Mouse (Mus musculus) CH12.LX (cell line): ENCODE measurements around the gene Ntng1. TPM values are rescaled to one million over a fixed set of nuclear protein-coding genes. Genes with fewer than 3 reads are reported as not detected.

Experiments
- DNase-seq: peaks from one replicate; pipeline ENCODE4 v3.0.0-alpha.2; 2013; ENCODE audit errors: extremely low read depth
- H3K27ac ChIP-seq: 2 replicates; pipeline ENCODE4 v1.5.1; 2012; ENCODE audit warnings: low read depth, mild to moderate bottlenecking, control low read depth, moderate library complexity; ENCODE audit not compliant: insufficient read depth
- H3K27me3 ChIP-seq: replicated peaks from 2 replicates; pipeline ENCODE3; 2012; ENCODE audit warnings: inconsistent platforms
- H3K36me3 ChIP-seq, 2 experiments: replicated peaks in 1 of 2; 2 replicates each; pipeline versions ENCODE3 to v1.6.1; 2012; ENCODE audit warnings: inconsistent platforms in 1 of 2, low read length in 1 of 2, mild to moderate bottlenecking in 1 of 2, mixed read lengths in 1 of 2, moderate library complexity in 1 of 2; ENCODE audit not compliant: control insufficient read depth in 1 of 2, insufficient read depth in 1 of 2
- H3K4me1 ChIP-seq, 2 experiments: 2 replicates each; pipeline ENCODE4 v1.6.1; 2012; ENCODE audit warnings: inconsistent platforms in 1 of 2, moderate library complexity in 1 of 2; ENCODE audit not compliant: insufficient read depth in 2 of 2, control insufficient read depth in 1 of 2
- H3K4me2 ChIP-seq: 2 replicates; pipeline ENCODE4 v1.6.1; 2012; ENCODE audit warnings: low read depth, mild to moderate bottlenecking, control low read depth; ENCODE audit not compliant: poor library complexity, insufficient read depth, severe bottlenecking
- H3K4me3 ChIP-seq, 3 experiments: fragments of 150-350 bp in 1 of 3; sonication (generic) in 1 of 3; replicated peaks in 1 of 3; 2 replicates each; pipeline versions ENCODE3 to v1.5.1; 2011 to 2012; ENCODE audit warnings: low read depth in 2 of 3, low read length in 2 of 3, mild to moderate bottlenecking in 2 of 3, moderate library complexity in 2 of 3, control low read depth in 1 of 3, improper control_type of control experiment in 1 of 3, inconsistent platforms in 1 of 3, mixed read lengths in 1 of 3; ENCODE audit not compliant: poor library complexity in 1 of 3
- H3K79me2 ChIP-seq: replicated peaks from 2 replicates; pipeline ENCODE4 v1.6.1; 2012; ENCODE audit warnings: mild to moderate bottlenecking, moderate library complexity; ENCODE audit not compliant: control insufficient read depth, poor library complexity, insufficient read depth, severe bottlenecking; ENCODE audit errors: extremely low read depth
- H3K9ac ChIP-seq: 2 replicates; pipeline ENCODE4 v1.6.1; 2012; ENCODE audit warnings: low read depth, mild to moderate bottlenecking, control low read depth, moderate library complexity; ENCODE audit not compliant: insufficient read depth
- H3K9me3 ChIP-seq: replicated peaks from 2 replicates; pipeline ENCODE3; 2012; ENCODE audit warnings: low read length, inconsistent platforms, mixed read lengths
- BHLHE40 ChIP-seq: IDR thresholded peaks from 2 replicates; pipeline ENCODE4 v1.6.1; 2011; ENCODE audit warnings: mild to moderate bottlenecking, low read depth, low read length, improper control_type of control experiment
- CHD2 ChIP-seq: IDR thresholded peaks from 2 replicates; pipeline ENCODE4 v1.6.1; 2011; ENCODE audit warnings: low read length, improper control_type of control experiment
- E2F4 ChIP-seq: IDR thresholded peaks from 2 replicates; pipeline ENCODE4 v1.6.1; 2011; ENCODE audit warnings: low read depth, low read length, improper control_type of control experiment; ENCODE audit not compliant: insufficient replicate concordance
- ELF1 ChIP-seq: IDR thresholded peaks from 2 replicates; pipeline ENCODE4 v1.6.1; 2014; ENCODE audit warnings: low read depth, mild to moderate bottlenecking, inconsistent platforms, low read length, improper control_type of control experiment
- EP300 ChIP-seq: IDR thresholded peaks from 2 replicates; pipeline ENCODE4 v1.6.1; 2011; ENCODE audit warnings: low read length, improper control_type of control experiment
- ETS1 ChIP-seq: conservative IDR thresholded peaks from 2 replicates; pipeline ENCODE4 v1.6.1; 2012; ENCODE audit warnings: low read depth, mild to moderate bottlenecking, inconsistent platforms, low read length, improper control_type of control experiment, moderate library complexity
- JUND ChIP-seq: conservative IDR thresholded peaks from 2 replicates; pipeline ENCODE4 v1.6.1; 2011; ENCODE audit warnings: low read depth, low read length, improper control_type of control experiment
- KAT2A ChIP-seq: IDR thresholded peaks from 2 replicates; pipeline ENCODE4 v1.6.1; 2012; ENCODE audit warnings: low read length, improper control_type of control experiment, inconsistent platforms; ENCODE audit not compliant: insufficient replicate concordance
- MAFK ChIP-seq: IDR thresholded peaks from 2 replicates; pipeline ENCODE4 v1.6.1; 2011; ENCODE audit warnings: low read length, improper control_type of control experiment; ENCODE audit not compliant: insufficient replicate concordance
- MAZ ChIP-seq: IDR thresholded peaks from 2 replicates; pipeline ENCODE4 v1.6.1; 2012; ENCODE audit warnings: low read depth, mild to moderate bottlenecking, inconsistent platforms, low read length, improper control_type of control experiment, moderate library complexity
- MEF2A ChIP-seq: IDR thresholded peaks from 2 replicates; pipeline ENCODE4 v1.6.1; 2014; ENCODE audit warnings: low read depth, mild to moderate bottlenecking, inconsistent platforms, low read length, improper control_type of control experiment, borderline replicate concordance
- NRF1 ChIP-seq: IDR thresholded peaks from 2 replicates; pipeline ENCODE4 v1.6.1; 2014; ENCODE audit warnings: low read depth, mild to moderate bottlenecking, inconsistent platforms, low read length, improper control_type of control experiment, moderate library complexity
- PAX5 ChIP-seq: IDR thresholded peaks from 2 replicates; pipeline ENCODE4 v1.6.1; 2012; ENCODE audit warnings: low read length, inconsistent platforms, mixed read lengths
- POLR2A ChIP-seq: IDR thresholded peaks from 2 replicates; pipeline ENCODE4 v1.6.1; 2011; ENCODE audit warnings: low read depth, mild to moderate bottlenecking, improper control_type of control experiment, low read length
- RCOR1 ChIP-seq: conservative IDR thresholded peaks from 2 replicates; pipeline ENCODE4 v1.6.1; 2012; ENCODE audit warnings: low read depth, mild to moderate bottlenecking, inconsistent platforms, low read length, improper control_type of control experiment
- TBP ChIP-seq: conservative IDR thresholded peaks from 2 replicates; pipeline ENCODE4 v1.6.1; 2011; ENCODE audit warnings: low read depth, low read length, improper control_type of control experiment
- TCF12 ChIP-seq: IDR thresholded peaks from 2 replicates; pipeline ENCODE4 v1.6.1; 2014; ENCODE audit warnings: low read depth, mild to moderate bottlenecking, inconsistent platforms, low read length, improper control_type of control experiment
- USF2 ChIP-seq: conservative IDR thresholded peaks from 2 replicates; pipeline ENCODE4 v1.6.1; 2011; ENCODE audit warnings: low read depth, low read length, improper control_type of control experiment
- ZKSCAN1 ChIP-seq: IDR thresholded peaks from 2 replicates; pipeline ENCODE4 v1.6.1; 2012; ENCODE audit warnings: low read depth, inconsistent platforms, low read length, improper control_type of control experiment, borderline replicate concordance
- ZMIZ1 ChIP-seq: IDR thresholded peaks from 2 replicates; pipeline ENCODE4 v1.6.1; 2012; ENCODE audit warnings: low read depth, mild to moderate bottlenecking, inconsistent platforms, low read length, improper control_type of control experiment
- dilution Hi-C: fragments of 300-500 bp; cut with MboI; formaldehyde crosslinking; loops from 2 replicates; pipeline ENCODE4 v1.14.3; 2020; ENCODE audit warnings: low sequenced_read_pairs; ENCODE audit not compliant: extremely low pct_unique_long_range_greater_than_20kb, extremely low pct_ligation_motif_present
- in situ Hi-C: fragments of 300-500 bp; cut with MboI; formaldehyde crosslinking; loops from 3 replicates; pipeline ENCODE4 v1.14.3; 2019; ENCODE audit warnings: low sequenced_read_pairs, low pct_ligation_motif_present, low pct_unique_long_range_greater_than_20kb, mixed read lengths
- polyA plus RNA-seq: library from polyadenylated mRNA; unstranded; fragments of >175 nt; gene quantifications from 2 replicates; pipeline ENCODE4 v1.2.1, GENCODE M21; 2012; ENCODE audit warnings: low read depth; ENCODE audit not compliant: insufficient read length
- total RNA-seq, 2 experiments: library from RNA; depleted of rRNA; stranded (reverse); fragments of 300-350 nt in 1 of 2; fragments of >200 nt in 1 of 2; gene quantifications; 2 replicates each; pipeline ENCODE4 v1.2.3; 2012 to 2014

The Ntng1 gene
- total and polyA plus RNA-seq, 3 experiments: not detected

- TF ChIP-seq ZMIZ1: no peak
- no peak for TF ChIP-seq KAT2A
- TF ChIP-seq ZKSCAN1: no peak
- no peak for TF ChIP-seq MEF2A
- no peak for TF ChIP-seq MAFK
- TF ChIP-seq NRF1: no peak
- no peak for TF ChIP-seq TBP
- TF ChIP-seq POLR2A: no peak
- TF ChIP-seq RCOR1: no peak
- TF ChIP-seq ETS1: no peak
- TF ChIP-seq ELF1: no peak
These were observed 285.5 kb downstream of the Ntng1 start for GRCm38 (mm10) chr3:109858276-109858675.

GRCm38 (mm10) chr3:109854449-109855155 lies 289.2 kb downstream of the Ntng1 start:
- in situ Hi-C loops: no loop called here
- Histone ChIP-seq H3K4me2 (no peak overlapping the region), H3K27me3 (no peaks in the 10 kb centered on the region), H3K9me3 (peaks cover 48% of the 10 kb centered on the region), H3K4me3 (no peak overlapping the region), H3K9ac (no peak overlapping the region), H3K79me2 (no peaks in the 10 kb centered on the region), H3K27ac (no peak overlapping the region), H3K4me1 (no peaks in the 10 kb centered on the region), H3K36me3 (no peaks in the 10 kb centered on the region)
- no peak for DNase-seq
- TF ChIP-seq BHLHE40 (no peak), E2F4 (no peak), CHD2 (no peak), KAT2A (no peak), NRF1 (no peak), MAZ (no peak), USF2 (no peak), MAFK (no peak), EP300 (no peak), PAX5 (no peak), TCF12 (no peak), JUND (no peak)
- dilution Hi-C loops: no loop called here

More at GRCm38 (mm10) chr3:109858276-109858675, 285.5 kb downstream of the Ntng1 start:
- H3K9ac ChIP-seq: no peak overlapping the region
- no peaks in the 10 kb centered on the region for H3K79me2 ChIP-seq
- H3K4me2 ChIP-seq: no peak overlapping the region
- no peaks in the 10 kb centered on the region for H3K36me3 ChIP-seq
- peaks cover 41% of the 10 kb centered on the region for H3K9me3 ChIP-seq
- H3K4me1 ChIP-seq: no peaks in the 10 kb centered on the region
- no peaks in the 10 kb centered on the region for H3K27me3 ChIP-seq
- in situ Hi-C loops (no loop called here), dilution Hi-C loops (no loop called here)
- H3K27ac ChIP-seq: no peak overlapping the region
- no peak for DNase-seq
- no peak overlapping the region for H3K4me3 ChIP-seq
